Mouse (Mus musculus) myocyte (in vitro differentiated cells): Measurements from ENCODE around the gene Gm47283.
"Not testable (repeated sequence)": the region's sequence is repeated elsewhere in the genome, so short reads cannot be mapped to it uniquely, and the experiment has no call there.

Experiments
- MAX ChIP-seq: IDR thresholded peaks from one replicate; pipeline ENCODE4 v1.6.1; 2011; ENCODE audit warnings: low read depth, mild to moderate bottlenecking, control low read depth
- MYOG ChIP-seq, 3 experiments: IDR thresholded peaks; one replicate each; pipeline ENCODE4 v1.6.1; 2011; ENCODE audit warnings: control low read depth in 2 of 3, low read depth in 2 of 3, mild to moderate bottlenecking in 2 of 3; ENCODE audit not compliant: insufficient read length in 2 of 3, control insufficient read depth in 1 of 3, insufficient read depth in 1 of 3
- POLR2A ChIP-seq: IDR thresholded peaks from one replicate; pipeline ENCODE4 v1.6.1; 2011; ENCODE audit warnings: low read depth, mild to moderate bottlenecking, control low read depth, moderate library complexity; ENCODE audit not compliant: insufficient read length
- REST ChIP-seq: IDR thresholded peaks from one replicate; pipeline ENCODE4 v1.6.1; 2011; ENCODE audit warnings: mild to moderate bottlenecking, control low read depth, moderate library complexity; ENCODE audit not compliant: insufficient read depth, insufficient read length

GRCm38 (mm10) chrY:90839077-90839476, 54.5 kb downstream of the Gm47283 start, which contains the start of gene Gm21748:
- not testable (repeated sequence) for TF ChIP-seq MYOG (IDR thresholded peaks at IDR 0.05; ENCODE audit: control insufficient read depth in 1 of 3, insufficient read depth in 1 of 3, insufficient read length in 2 of 3, low read depth in 2 of 3); POLR2A; MAX; REST
